Mouse (Mus musculus) midbrain, embryonic 16.5 days (tissue): ENCODE results near the gene Pcp4. TPM values are rescaled to one million over a fixed set of nuclear protein-coding genes. Genes with fewer than 3 reads are reported as not detected.

Experiments
- ATAC-seq: fragments of 200-750 bp; cut with Nextera tagmentation; 2 replicates; pipeline ENCODE4 v1.8.0; 2017; ENCODE audit warnings: moderate TSS enrichment
- H3K27ac ChIP-seq: fragments of 300-500 bp; sonication (generic); 2 replicates; pipeline ENCODE4 v1.5.1; 2014; ENCODE audit warnings: mild to moderate bottlenecking, low read length, mixed read lengths
- H3K27me3 ChIP-seq: fragments of 300-500 bp; sonication (generic); 2 replicates; pipeline ENCODE4 v1.6.1; 2014; ENCODE audit warnings: low read depth, low read length, mixed read lengths; ENCODE audit not compliant: control insufficient read depth, insufficient read depth
- H3K36me3 ChIP-seq: fragments of 300-500 bp; sonication (generic); 2 replicates; pipeline ENCODE4 v1.6.1; 2014; ENCODE audit warnings: mild to moderate bottlenecking, low read length, moderate library complexity, mixed read lengths; ENCODE audit not compliant: control insufficient read depth, insufficient read depth
- H3K4me1 ChIP-seq: fragments of 300-500 bp; sonication (generic); 2 replicates; pipeline ENCODE4 v1.6.1; 2014; ENCODE audit warnings: mild to moderate bottlenecking, low read length, mixed read lengths; ENCODE audit not compliant: control insufficient read depth, insufficient read depth
- H3K4me2 ChIP-seq: fragments of 300-500 bp; sonication (generic); 2 replicates; pipeline ENCODE4 v1.6.1; 2014; ENCODE audit warnings: mild to moderate bottlenecking, low read length, mixed read lengths
- H3K4me3 ChIP-seq: fragments of 300-500 bp; sonication (generic); 2 replicates; pipeline ENCODE4 v1.5.1; 2014; ENCODE audit warnings: low read depth, mild to moderate bottlenecking, low read length, moderate library complexity, mixed read lengths
- H3K9ac ChIP-seq: fragments of 300-500 bp; sonication (generic); 2 replicates; pipeline ENCODE4 v1.6.1; 2014; ENCODE audit warnings: low read depth, low read length, mixed read lengths
- H3K9me3 ChIP-seq: fragments of 300-500 bp; sonication (generic); replicated peaks from 2 replicates; pipeline ENCODE4 v1.6.1; 2014; ENCODE audit warnings: mild to moderate bottlenecking, low read length, mixed read lengths; ENCODE audit not compliant: control insufficient read depth, poor library complexity, severe bottlenecking
- WGBS: fragments of 180-500 bp; shearing (Covaris S2); extraction: QIAGEN DNeasy Blood & Tissue Kit; methylation state at CpG from one replicate; pipeline ENCODE4 v1.1.7; 2014; 5-methylcytosine and 5-hydroxymethylcytosine counted together
- polyA plus RNA-seq: library from polyadenylated mRNA; unstranded; fragments of >200 nt; fragmentation: Nextera tagmentation; extraction: Ambion mirVana; gene quantifications from 2 replicates; pipeline ENCODE4 v1.2.1, GENCODE M21; 2015

Pcp4 gene
- polyA plus RNA-seq, 1 experiment from 2014 or later = 514 TPM

- no peak for ATAC-seq
Measured at GRCm38 (mm10) chr16:96533710-96534109, 66.3 kb downstream of the Pcp4 start.

DNA sequence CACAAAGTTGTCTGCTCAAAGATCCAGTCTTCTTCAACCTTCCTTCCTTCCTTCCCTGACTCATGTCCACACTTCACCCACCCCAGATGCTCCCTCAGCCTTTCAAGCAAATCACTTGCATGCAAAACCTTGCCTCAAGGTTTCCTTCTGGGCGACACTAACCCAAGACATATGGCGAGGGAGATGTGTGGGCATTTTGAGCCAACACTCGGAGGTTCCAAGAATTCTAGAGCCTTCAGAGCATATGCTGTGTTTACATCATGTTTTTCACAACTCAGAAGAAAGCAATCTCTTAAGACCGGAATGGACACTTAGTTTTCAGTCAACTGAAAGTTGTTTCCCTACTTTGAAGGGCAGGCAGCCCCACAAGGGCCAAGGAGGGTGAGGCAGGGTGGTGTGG, 67.9 kb downstream of the Pcp4 start:
- WGBS = 88% methylated on average over 4 of the region's 4 CpGs
- no peaks in the 10 kb centered on the region for H3K36me3 ChIP-seq
- ATAC-seq = no peak

More at GRCm38 (mm10) chr16:96533710-96534109, 66.3 kb downstream of the Pcp4 start:
- WGBS = 66% methylated on average over 8 of the region's 8 CpGs
- H3K27me3 ChIP-seq = no peaks in the 10 kb centered on the region
- no peaks in the 10 kb centered on the region for H3K36me3 ChIP-seq
- no peak overlapping the region for H3K4me3 ChIP-seq
- H3K9me3 ChIP-seq = no peaks in the 10 kb centered on the region
- H3K27ac ChIP-seq = no peak overlapping the region
- H3K4me1 ChIP-seq = peaks cover 6% of the 10 kb centered on the region; the same call in 1 of the 2 replicates
- no peak overlapping the region for H3K9ac ChIP-seq
- no peak overlapping the region for H3K4me2 ChIP-seq

DNA sequence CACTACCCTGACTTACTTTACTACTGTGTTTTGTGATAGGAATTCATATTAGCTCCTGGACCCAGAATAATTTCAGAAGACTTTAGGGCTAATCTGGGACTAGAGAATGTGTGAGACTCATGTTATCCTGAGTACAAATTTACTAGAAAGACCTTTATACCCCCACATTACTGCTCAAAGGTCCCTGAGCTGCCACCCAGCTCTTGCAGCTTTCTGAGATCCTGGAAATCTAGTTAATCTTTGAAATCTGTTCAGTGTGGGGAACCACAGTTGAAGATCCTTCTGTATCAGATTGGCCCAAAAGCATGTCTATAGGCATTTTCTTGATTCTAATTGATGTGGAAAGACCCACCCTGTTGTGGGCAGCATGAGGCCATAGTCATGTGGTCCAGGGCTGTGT, 69.0 kb downstream of the Pcp4 start:
- Histone ChIP-seq H3K36me3 (no peaks in the 10 kb centered on the region), H3K9me3 (no peaks in the 10 kb centered on the region), H3K27me3 (no peaks in the 10 kb centered on the region), H3K4me1 (no peaks in the 10 kb centered on the region), H3K4me2 (no peak overlapping the region), H3K4me3 (no peak overlapping the region), H3K27ac (no peak overlapping the region), H3K9ac (no peak overlapping the region)
- no peak for ATAC-seq

More for the DNA sequence above, 67.9 kb downstream of the Pcp4 start:
- Histone ChIP-seq H3K4me3 (no peak overlapping the region), H3K9me3 (no peaks in the 10 kb centered on the region), H3K27me3 (no peaks in the 10 kb centered on the region), H3K4me2 (no peak overlapping the region), H3K4me1 (peaks cover under 1% of the 10 kb centered on the region; the same call in 1 of the 2 replicates), H3K27ac (no peak overlapping the region), H3K9ac (no peak overlapping the region)

DNA sequence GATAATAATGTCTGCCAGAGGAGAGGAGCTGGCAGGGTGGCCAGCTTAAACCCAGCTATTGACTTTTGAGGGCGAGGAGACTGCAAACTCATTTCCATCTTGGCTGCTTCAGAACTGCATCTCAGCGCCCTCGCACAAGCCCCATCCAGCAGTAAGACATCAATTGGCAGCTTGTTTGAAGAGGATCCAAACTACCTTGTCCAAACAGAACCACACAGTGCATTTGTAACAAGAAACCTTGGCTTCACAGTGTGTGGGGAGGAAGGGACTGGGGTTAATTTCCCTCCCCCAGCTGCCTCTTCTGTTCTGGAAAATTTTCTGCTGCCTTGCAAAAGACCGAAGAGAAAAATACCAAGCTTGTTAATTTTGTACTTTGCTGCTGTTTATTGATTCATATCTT, 71.7 kb downstream of the Pcp4 start:
- WGBS = 69% methylated on average over 4 of the region's 4 CpGs
- ATAC-seq = no peak
- Histone ChIP-seq H3K27ac (no peak overlapping the region), H3K4me2 (no peak overlapping the region), H3K4me3 (no peak overlapping the region), H3K36me3 (no peaks in the 10 kb centered on the region), H3K9ac (no peak overlapping the region), H3K9me3 (no peaks in the 10 kb centered on the region), H3K27me3 (no peaks in the 10 kb centered on the region), H3K4me1 (no peaks in the 10 kb centered on the region)

GRCm38 (mm10) chr16:96541056-96541455, 73.7 kb downstream of the Pcp4 start:
- Histone ChIP-seq H3K4me3 (no peak overlapping the region), H3K27ac (no peak overlapping the region), H3K27me3 (no peaks in the 10 kb centered on the region), H3K9ac (no peak overlapping the region), H3K4me1 (no peaks in the 10 kb centered on the region), H3K9me3 (no peaks in the 10 kb centered on the region), H3K4me2 (no peak overlapping the region), H3K36me3 (no peaks in the 10 kb centered on the region)
- 44% methylated on average over 2 of the region's 2 CpGs for WGBS
- ATAC-seq = no peak

GRCm38 (mm10) chr16:96552680-96553079, 85.3 kb downstream of the Pcp4 start:
- Histone ChIP-seq H3K4me1 (peaks cover 6% of the 10 kb centered on the region), H3K36me3 (no peaks in the 10 kb centered on the region), H3K9me3 (no peaks in the 10 kb centered on the region), H3K27ac (peak overlapping the region; percentile 61), H3K4me3 (no peak overlapping the region), H3K4me2 (no peak overlapping the region), H3K9ac (no peak overlapping the region), H3K27me3 (no peaks in the 10 kb centered on the region)
- WGBS = 53% methylated on average over 2 of the region's 2 CpGs
- ATAC-seq = 0 out of 2 replicates have a peak, but pooled peaks have one; percentile 66

DNA sequence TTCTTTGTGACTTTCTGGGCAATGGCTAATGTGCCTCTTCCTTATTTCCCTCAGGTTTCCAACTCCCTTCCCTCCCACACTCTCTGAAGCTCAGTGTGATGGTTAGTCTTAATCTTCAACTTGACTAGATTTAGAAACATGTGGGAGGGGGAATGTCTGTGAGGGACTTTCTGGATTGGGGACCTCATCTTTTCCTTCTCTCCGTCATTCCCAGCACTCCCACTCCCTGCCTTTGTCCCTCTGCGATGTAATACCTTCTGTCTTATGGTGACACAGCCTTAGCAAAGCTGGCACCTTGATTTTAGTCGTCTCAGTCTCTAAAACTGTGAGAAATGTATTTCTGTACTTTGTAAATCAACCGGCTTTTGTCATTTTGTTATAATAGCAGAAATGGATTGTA, 88.0 kb downstream of the Pcp4 start:
- no peak overlapping the region for H3K27ac ChIP-seq
- H3K27me3 ChIP-seq = no peaks in the 10 kb centered on the region
- WGBS = 77% methylated on average over 4 of the region's 4 CpGs
- no peaks in the 10 kb centered on the region for H3K36me3 ChIP-seq
- no peak overlapping the region for H3K4me2 ChIP-seq
- H3K9me3 ChIP-seq = no peaks in the 10 kb centered on the region
- H3K4me1 ChIP-seq = peaks cover 3% of the 10 kb centered on the region; the same call in 1 of the 2 replicates
- no peak for ATAC-seq
- no peak overlapping the region for H3K4me3 ChIP-seq
- no peak overlapping the region for H3K9ac ChIP-seq

DNA sequence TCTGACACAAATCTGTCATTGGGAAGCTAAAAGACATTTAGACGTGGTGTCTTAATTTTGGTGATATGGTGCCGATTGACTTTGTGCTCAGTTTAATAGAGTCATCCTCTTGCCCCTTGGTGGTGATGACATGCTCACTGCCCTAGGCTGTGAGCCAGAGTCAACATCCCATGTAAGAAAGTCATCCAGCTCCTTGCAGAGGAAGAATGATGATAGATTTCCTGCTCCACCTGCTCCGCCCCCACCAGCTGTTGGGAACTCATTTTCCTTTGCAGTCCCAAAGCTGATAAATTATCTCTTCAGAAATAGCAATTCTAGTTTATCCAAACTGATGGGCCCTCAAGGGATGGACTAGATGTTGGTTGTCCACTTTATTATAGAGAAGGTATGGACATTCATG, 89.2 kb downstream of the Pcp4 start:
- WGBS = 71% methylated on average over 3 of the region's 3 CpGs

GRCm38 (mm10) chr16:96558341-96558740, 90.9 kb downstream of the Pcp4 start:
- Histone ChIP-seq H3K4me1 (peaks cover 2% of the 10 kb centered on the region), H3K27me3 (no peaks in the 10 kb centered on the region), H3K4me3 (no peak overlapping the region), H3K9me3 (no peaks in the 10 kb centered on the region), H3K36me3 (no peaks in the 10 kb centered on the region), H3K4me2 (no peak overlapping the region), H3K9ac (no peak overlapping the region), H3K27ac (no peak overlapping the region)
- WGBS = 94% methylated on average over 1 of the region's 1 CpGs
- ATAC-seq = no peak

More for the DNA sequence above, 89.2 kb downstream of the Pcp4 start:
- Histone ChIP-seq H3K27me3 (no peaks in the 10 kb centered on the region), H3K4me3 (no peak overlapping the region), H3K27ac (no peak overlapping the region), H3K9ac (no peak overlapping the region), H3K36me3 (no peaks in the 10 kb centered on the region), H3K9me3 (no peaks in the 10 kb centered on the region), H3K4me2 (no peak overlapping the region), H3K4me1 (peaks cover 3% of the 10 kb centered on the region; the same call in 1 of the 2 replicates)
- ATAC-seq = no peak
